Mouse (Mus musculus): ENCODE data around the gene Rps21.

The Rps21 gene

DNA sequence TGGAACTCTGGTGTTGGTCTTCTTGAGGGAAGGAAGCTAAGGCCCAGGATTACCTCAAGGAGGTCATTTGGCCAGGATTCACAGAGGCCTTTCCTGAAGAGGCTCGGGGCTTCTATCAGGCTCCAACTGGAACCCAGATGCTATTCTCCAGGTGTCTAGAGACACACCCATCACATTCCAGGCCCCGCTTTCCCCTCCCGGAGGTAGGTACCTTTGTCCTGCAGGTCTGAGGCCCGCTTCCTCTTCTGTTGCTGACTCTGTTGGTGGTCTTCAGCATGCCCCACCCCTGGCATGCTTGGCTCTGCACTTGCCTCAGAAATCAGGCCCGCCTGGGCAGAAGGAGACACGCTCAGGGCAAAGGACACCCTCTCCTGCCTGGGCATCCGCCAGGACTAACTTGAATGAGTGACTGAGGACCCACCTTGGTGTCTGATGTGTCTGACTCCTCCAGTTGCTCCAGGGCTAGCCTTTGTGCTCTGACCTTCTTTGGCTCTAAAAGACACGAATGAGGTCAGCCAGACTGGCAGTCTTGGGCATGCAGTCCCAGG, 20.7 kb downstream of the Rps21 start:
- DNase-seq (ENCODE audit: low read depth, low spot score), result no peak
- H3K27me3 ChIP-seq (ENCODE audit: control insufficient read depth, insufficient read depth, low read length, poor library complexity, severe bottlenecking), result no peaks in the 10 kb centered on the region
- H3K36me3 ChIP-seq (ENCODE audit: control insufficient read depth, insufficient read depth, low read length, poor library complexity, severe bottlenecking), result no peaks in the 10 kb centered on the region

DNA sequence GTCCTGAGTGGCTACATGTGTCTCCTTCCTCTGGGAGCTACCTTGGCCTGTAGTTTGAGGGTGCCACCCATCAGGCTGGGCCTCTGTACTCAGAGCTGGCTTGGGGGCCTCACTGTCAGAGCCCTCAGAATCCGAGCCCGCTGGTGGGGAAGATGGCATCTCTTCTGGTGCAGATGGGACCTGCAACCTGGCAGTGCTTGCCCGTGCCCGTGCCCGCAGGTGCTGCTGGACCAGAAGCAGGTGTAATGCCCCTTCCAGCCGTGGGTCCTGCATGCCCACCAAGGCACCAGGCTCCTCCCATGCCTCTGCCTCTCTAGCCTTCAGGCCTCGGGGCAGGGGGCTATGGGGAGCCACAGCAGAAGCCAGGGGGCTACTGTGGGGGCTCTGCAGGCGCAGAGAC, 22.1 kb downstream of the Rps21 start:
- no peak for DNase-seq (ENCODE audit: low read depth, low spot score)
- H3K27me3 ChIP-seq (ENCODE audit: control insufficient read depth, insufficient read depth, low read length, poor library complexity, severe bottlenecking), result no peaks in the 10 kb centered on the region
- H3K36me3 ChIP-seq (ENCODE audit: control insufficient read depth, insufficient read depth, low read length, poor library complexity, severe bottlenecking), result no peaks in the 10 kb centered on the region

DNA sequence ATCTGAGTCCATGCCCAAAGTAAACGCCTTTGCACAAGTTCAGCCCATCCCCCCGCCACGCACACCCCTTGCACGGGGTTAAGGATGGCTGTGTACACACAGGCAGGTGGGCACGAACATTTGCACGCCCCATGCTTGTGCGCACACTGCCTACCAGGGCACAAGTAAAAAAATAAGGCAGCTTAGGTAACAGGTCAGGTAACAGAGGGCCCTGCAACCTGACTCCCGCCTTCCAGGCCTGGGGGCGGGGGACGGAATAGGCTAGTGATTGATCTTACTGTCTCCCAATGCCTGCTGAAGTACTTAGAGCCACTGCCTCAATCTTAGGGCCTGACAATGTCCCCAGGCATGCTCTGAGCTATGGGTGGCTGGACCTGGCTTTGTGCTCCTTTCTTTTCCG, 31.8 kb downstream of the Rps21 start:
- no peaks in the 10 kb centered on the region for H3K27me3 ChIP-seq (ENCODE audit: control insufficient read depth, insufficient read depth, low read length, poor library complexity, severe bottlenecking)
- H3K36me3 ChIP-seq (ENCODE audit: control insufficient read depth, insufficient read depth, low read length, poor library complexity, severe bottlenecking), result no peaks in the 10 kb centered on the region
- no peak for DNase-seq (ENCODE audit: low read depth, low spot score)

DNA sequence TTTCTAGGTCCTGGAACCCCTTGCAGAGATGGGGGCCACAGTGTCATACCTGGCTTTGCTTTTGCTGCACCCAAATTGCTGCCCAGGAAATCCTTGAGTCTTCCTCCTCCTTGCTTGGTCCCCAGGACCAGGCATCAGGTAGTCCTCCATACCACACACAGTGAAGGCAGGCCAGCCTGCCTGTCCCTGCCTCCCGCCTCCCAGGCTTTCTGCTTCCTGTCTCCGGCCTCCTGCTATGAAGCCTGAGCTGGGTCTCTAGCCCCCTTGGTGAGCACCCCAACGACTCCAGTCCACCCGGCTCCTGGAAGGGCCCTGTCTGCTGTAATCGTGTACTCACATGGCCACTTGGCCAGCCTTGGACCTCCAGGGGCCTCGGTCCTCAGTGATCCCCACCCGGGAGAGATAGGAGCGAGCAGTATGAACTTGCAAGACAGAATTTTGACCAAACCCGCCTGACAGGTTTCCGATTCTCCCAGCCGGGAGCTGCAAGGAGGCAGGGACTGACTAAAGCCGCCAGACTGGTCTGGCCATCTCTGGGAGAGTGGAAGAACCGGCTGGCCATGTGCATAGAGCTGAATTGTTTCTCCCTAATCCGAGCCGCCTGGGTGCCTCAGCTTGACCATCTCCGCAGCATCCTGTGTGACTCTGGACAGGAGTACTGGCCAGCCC, 32.4 kb downstream of the Rps21 start, which contains the start of gene Rbbp8nl:
TSS of gene Rbbp8nl (minus strand) at position 440 of the 669 bp plus-strand sequence.
- DNase-seq (ENCODE audit: low read depth, low spot score), result no peak
- H3K27me3 ChIP-seq (ENCODE audit: control insufficient read depth, insufficient read depth, low read length, poor library complexity, severe bottlenecking), result no peaks in the 10 kb centered on the region
- H3K36me3 ChIP-seq (ENCODE audit: control insufficient read depth, insufficient read depth, low read length, poor library complexity, severe bottlenecking), result no peaks in the 10 kb centered on the region

DNA sequence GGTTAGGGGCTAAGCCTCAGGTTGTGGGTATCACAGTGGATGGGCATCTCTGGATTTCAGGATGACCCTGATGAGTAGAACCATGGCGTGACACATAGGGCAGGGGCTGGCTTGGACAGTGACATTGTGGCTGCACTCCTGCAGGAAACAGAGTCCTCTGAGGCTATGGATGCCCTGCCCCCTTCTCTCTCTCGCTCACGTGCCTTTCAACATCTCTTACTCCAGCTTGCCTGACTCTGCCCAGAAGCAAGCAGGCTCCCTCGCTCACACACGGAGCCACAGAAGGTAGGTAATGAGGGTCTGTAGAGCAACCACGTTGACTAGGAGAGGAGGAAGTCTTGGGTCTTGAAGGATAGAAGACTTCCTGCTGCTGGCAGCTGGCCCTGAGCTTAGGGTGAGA, 33.3 kb downstream of the Rps21 start:
- no peaks in the 10 kb centered on the region for H3K36me3 ChIP-seq (ENCODE audit: control insufficient read depth, insufficient read depth, low read length, poor library complexity, severe bottlenecking)
- no peak for DNase-seq (ENCODE audit: low read depth, low spot score)
- no peaks in the 10 kb centered on the region for H3K27me3 ChIP-seq (ENCODE audit: control insufficient read depth, insufficient read depth, low read length, poor library complexity, severe bottlenecking)

DNA sequence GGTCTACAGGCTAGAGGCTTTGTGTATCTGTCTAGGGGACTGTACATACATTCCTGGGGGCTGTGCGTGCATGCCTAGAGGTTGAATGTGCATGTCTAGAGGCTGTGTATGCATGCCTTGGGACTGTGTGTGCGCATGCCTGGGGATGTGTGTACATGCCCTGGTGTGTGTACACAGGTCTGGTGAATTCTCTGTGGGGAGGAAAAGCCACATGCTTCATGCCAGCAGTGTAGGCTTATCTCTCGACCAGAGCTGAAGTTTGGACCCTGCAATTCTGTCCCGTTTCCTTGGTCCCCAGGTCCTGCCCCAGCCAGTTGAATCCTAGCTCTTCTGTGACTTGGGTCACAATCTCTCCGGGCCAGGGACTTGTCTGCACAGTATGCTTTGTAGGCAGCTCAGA, 34.4 kb downstream of the Rps21 start:
- no peaks in the 10 kb centered on the region for H3K36me3 ChIP-seq (ENCODE audit: control insufficient read depth, insufficient read depth, low read length, poor library complexity, severe bottlenecking)
- H3K27me3 ChIP-seq (ENCODE audit: control insufficient read depth, insufficient read depth, low read length, poor library complexity, severe bottlenecking), result no peaks in the 10 kb centered on the region
- DNase-seq (ENCODE audit: low read depth, low spot score), result no peak

DNA sequence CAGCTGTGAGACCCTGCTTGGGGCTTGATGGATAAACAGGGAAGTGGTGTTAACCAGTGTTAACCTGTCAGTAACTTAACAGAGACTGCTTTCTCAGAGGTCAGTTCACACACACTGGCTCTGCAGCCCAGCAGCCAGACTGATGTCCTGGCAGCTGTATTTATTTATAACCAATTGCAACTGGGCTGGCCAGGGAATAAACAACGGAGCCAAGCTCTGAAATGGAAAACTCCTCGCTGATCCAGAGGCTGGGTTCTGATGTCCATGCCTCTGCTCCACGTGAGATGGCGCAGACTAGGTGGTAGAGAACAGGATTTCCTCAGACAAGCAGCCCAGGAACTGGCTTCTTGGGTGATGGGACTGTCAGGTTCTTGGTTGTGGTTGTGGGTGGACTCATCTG, 34.8 kb downstream of the Rps21 start:
- no peak for DNase-seq (ENCODE audit: low read depth, low spot score)
- H3K27me3 ChIP-seq (ENCODE audit: control insufficient read depth, insufficient read depth, low read length, poor library complexity, severe bottlenecking), result no peaks in the 10 kb centered on the region
- no peaks in the 10 kb centered on the region for H3K36me3 ChIP-seq (ENCODE audit: control insufficient read depth, insufficient read depth, low read length, poor library complexity, severe bottlenecking)

DNA sequence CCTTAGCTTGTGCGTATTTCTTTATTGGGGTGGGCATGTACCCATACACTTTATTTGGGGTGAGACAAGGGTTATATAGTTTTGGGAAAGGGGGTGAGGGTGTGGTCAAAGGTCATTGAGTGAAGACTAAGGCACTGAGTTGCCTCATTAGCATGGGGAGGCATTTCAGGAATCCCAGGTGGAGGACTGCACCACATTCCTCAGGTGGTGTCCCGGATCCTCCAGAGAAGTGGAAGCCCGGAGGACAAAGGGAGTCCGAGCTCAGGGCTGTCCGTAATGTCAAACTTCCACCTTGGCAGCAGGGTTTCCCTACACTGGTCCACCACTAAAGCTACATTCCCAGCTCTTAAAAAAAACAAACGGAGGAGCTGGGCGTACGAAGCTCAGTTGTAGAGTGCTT, 35.7 kb downstream of the Rps21 start:
- H3K36me3 ChIP-seq (ENCODE audit: control insufficient read depth, insufficient read depth, low read length, poor library complexity, severe bottlenecking), result no peaks in the 10 kb centered on the region
- H3K27me3 ChIP-seq (ENCODE audit: control insufficient read depth, insufficient read depth, low read length, poor library complexity, severe bottlenecking), result no peaks in the 10 kb centered on the region
- DNase-seq (ENCODE audit: low read depth, low spot score), result no peak

DNA sequence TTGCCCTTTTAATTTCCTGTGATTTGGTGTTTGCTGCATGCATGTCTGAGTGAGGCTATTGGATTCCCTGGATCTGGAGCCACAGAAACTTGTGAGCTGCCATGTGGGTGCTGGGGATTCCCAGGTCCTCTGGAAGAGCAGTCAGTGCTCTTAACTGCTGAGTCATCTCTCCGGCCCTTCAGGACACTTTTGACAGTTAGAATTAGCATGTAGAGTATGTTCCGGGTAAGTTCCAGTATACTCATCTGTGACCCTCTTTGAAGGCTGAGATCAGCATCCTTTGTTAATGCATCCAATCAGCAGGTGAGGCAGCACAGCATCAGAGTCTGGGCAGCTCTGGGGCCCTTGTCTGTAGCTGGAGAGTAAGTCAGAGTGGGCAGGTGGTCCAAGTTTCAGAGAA, 43.1 kb downstream of the Rps21 start:
- DNase-seq (ENCODE audit: low read depth, low spot score), result no peak
- Histone ChIP-seq H3K27me3 (ENCODE audit: control insufficient read depth, insufficient read depth, low read length, poor library complexity, severe bottlenecking) (no peaks in the 10 kb centered on the region), H3K36me3 (ENCODE audit: control insufficient read depth, insufficient read depth, low read length, poor library complexity, severe bottlenecking) (no peaks in the 10 kb centered on the region)

DNA sequence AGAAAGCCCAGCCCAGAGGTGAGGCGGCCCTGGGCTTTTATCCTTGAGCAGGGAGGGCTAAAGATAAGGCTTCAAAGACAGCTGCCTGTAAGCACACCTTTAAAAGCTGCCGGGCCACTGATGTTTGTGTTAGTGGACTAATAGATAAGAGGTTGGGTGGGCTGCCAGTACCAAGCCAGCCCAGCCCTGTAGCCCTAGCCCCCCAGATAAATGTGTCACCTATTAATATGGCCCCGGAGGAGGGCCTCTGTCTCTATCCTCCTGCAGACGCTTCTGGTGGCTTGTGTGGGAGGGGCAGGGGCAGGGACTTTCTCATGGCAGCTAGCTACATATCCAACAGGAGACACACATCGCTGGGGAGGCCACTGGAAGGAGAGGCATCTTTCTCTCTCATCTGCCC, 43.6 kb downstream of the Rps21 start:
- no peaks in the 10 kb centered on the region for H3K36me3 ChIP-seq (ENCODE audit: control insufficient read depth, insufficient read depth, low read length, poor library complexity, severe bottlenecking)
- DNase-seq (ENCODE audit: low read depth, low spot score), result no peak
- no peaks in the 10 kb centered on the region for H3K27me3 ChIP-seq (ENCODE audit: control insufficient read depth, insufficient read depth, low read length, poor library complexity, severe bottlenecking)

DNA sequence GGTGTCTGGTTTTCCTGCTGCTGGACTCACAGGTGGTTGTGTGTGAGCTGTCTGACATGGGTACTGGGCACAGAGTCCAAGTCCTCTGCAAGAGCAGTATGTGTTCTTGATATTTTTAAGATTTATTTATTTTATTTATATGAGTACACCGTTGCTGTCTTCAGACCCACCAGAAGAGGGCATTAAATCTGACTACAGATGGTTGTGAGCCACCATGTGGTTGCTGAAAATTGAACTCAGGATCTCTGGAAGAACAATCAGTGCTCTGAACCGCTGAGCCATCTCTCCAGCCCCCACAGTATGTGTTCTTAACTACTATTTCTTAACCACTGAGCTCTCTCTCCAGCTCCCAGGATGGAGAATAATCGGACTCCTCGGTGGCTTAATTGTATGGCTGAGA, 45.0 kb downstream of the Rps21 start:
- H3K27me3 ChIP-seq (ENCODE audit: control insufficient read depth, insufficient read depth, low read length, poor library complexity, severe bottlenecking), result no peaks in the 10 kb centered on the region
- no peaks in the 10 kb centered on the region for H3K36me3 ChIP-seq (ENCODE audit: control insufficient read depth, insufficient read depth, low read length, poor library complexity, severe bottlenecking)
- no peak for DNase-seq (ENCODE audit: low read depth, low spot score)

DNA sequence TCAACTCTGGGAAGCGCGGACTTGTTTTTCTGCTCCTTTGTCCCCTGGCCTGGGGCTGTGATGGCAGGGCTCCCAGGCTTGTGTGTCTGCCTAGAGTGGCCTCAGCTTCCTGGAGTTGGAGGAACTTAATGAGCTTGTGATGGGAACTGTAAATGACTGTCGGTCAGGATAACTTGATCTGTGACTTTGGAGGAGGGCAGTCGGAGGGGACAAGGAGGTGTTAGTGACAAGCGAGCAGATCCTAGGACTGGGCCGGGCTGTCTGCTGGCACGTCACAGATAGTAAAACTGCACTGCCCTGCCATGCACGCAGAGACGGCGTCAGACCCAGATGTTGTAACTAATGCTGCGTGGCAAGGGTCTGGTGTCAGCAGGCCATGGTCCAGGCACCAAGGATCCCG, 46.3 kb downstream of the Rps21 start:
- Histone ChIP-seq H3K27me3 (ENCODE audit: control insufficient read depth, insufficient read depth, low read length, poor library complexity, severe bottlenecking) (no peaks in the 10 kb centered on the region), H3K36me3 (ENCODE audit: control insufficient read depth, insufficient read depth, low read length, poor library complexity, severe bottlenecking) (no peaks in the 10 kb centered on the region)
- DNase-seq (ENCODE audit: low read depth, low spot score), result no peak

DNA sequence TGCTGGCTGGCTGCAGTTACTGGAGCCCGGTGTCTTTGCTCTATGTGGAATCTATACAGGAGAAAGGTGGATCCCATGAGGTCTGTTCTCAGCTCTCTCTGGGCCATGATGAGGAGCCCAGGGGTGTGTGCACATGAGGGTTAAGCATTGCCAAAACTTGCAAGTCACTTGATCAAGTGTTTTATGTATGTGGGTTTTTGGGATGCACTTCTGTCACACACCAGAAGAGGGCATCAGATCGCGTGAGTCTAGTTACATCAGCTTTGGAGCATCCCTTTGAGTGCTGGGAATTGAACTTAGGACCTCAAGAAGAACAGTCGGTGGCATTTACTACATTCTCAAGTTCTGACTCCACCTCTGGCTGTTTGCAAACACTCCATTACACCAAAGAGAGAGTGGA, 47.4 kb downstream of the Rps21 start:
- Histone ChIP-seq H3K36me3 (ENCODE audit: control insufficient read depth, insufficient read depth, low read length, poor library complexity, severe bottlenecking) (no peaks in the 10 kb centered on the region), H3K27me3 (ENCODE audit: control insufficient read depth, insufficient read depth, low read length, poor library complexity, severe bottlenecking) (no peaks in the 10 kb centered on the region)
- no peak for DNase-seq (ENCODE audit: low read depth, low spot score)

DNA sequence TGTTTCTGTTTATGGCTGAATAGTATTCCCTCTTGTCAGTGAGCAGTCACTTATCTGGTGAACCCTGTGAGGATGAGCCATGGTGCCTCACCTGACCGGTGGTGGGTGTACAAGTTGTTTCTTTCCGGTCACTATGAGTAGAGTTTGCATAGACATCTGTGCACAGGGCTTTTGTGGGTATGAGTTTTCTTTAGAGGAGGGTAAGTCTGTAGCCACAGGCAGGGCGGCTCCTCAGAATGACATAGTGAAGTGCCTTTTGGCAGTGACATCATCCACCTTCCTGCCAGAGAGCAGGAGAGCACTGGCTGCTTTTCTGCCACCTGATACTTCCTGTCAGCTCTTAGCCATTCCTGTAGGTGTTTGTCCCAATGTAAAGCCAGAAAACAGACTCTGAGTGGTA, 48.3 kb downstream of the Rps21 start:
- DNase-seq (ENCODE audit: low read depth, low spot score), result no peak
- no peaks in the 10 kb centered on the region for H3K27me3 ChIP-seq (ENCODE audit: control insufficient read depth, insufficient read depth, low read length, poor library complexity, severe bottlenecking)
- no peaks in the 10 kb centered on the region for H3K36me3 ChIP-seq (ENCODE audit: control insufficient read depth, insufficient read depth, low read length, poor library complexity, severe bottlenecking)

DNA sequence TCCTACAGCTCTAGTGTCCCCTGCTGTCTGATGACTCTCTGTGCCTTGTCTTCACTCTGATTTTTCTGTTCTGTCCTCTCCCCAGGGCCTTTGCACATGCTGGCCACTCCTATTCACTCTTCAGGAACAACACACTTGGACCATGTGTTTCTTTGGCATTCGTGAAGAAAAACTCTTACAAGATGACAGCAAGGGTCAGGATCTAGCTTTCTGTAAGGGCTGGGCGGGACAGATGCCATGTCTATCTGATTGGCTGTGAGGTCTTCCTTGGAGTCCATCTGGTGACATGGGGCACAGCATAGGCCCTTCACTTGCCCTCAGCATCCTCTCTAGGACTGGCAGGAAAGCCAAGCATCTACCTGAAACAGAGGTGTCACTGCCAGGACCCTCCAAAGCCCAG, 48.8 kb downstream of the Rps21 start:
- Histone ChIP-seq H3K27me3 (ENCODE audit: control insufficient read depth, insufficient read depth, low read length, poor library complexity, severe bottlenecking) (no peaks in the 10 kb centered on the region), H3K36me3 (ENCODE audit: control insufficient read depth, insufficient read depth, low read length, poor library complexity, severe bottlenecking) (no peaks in the 10 kb centered on the region)
- DNase-seq (ENCODE audit: low read depth, low spot score), result no peak
